Mouse (Mus musculus): ENCODE data around the gene Ldb1.
"Not testable (repeated sequence)": the region's sequence is repeated elsewhere in the genome, so short reads cannot be mapped to it uniquely, and the experiment has no call there.

Ldb1 gene

GRCm38 (mm10) chr19:46028747-46029320 lies 16.2 kb downstream of the Ldb1 start:
- DNase-seq (ENCODE audit: low spot score in 2 of 2): no peak

GRCm38 (mm10) chr19:46026567-46026966 lies 18.4 kb downstream of the Ldb1 start:
- no peak for DNase-seq (ENCODE audit: low spot score in 2 of 2)

GRCm38 (mm10) chr19:46024959-46025358 lies 20.1 kb downstream of the Ldb1 start:
- no peak for DNase-seq (ENCODE audit: low spot score in 2 of 2)

DNA sequence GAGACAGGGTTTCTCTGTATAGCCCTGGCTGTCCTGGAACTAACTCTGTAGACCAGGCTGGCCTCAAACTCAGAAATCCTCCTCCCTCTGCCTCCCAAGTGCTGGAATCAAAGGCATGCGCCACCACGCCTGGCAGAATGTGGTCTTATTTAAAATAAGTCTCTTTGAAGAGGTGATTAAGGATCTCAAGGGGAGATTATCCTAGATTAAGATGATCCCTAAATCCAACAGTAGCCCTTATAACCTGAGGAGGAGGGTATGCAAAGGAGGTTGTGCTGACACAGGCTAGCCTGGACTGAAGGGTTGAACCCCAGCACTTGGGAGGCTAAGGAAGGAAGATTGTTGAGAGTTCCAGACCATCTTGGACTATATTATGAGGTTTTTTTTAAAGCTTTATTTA lies 29.0 kb downstream of the Ldb1 start:
- no peak for DNase-seq (ENCODE audit: low spot score in 2 of 2)

DNA sequence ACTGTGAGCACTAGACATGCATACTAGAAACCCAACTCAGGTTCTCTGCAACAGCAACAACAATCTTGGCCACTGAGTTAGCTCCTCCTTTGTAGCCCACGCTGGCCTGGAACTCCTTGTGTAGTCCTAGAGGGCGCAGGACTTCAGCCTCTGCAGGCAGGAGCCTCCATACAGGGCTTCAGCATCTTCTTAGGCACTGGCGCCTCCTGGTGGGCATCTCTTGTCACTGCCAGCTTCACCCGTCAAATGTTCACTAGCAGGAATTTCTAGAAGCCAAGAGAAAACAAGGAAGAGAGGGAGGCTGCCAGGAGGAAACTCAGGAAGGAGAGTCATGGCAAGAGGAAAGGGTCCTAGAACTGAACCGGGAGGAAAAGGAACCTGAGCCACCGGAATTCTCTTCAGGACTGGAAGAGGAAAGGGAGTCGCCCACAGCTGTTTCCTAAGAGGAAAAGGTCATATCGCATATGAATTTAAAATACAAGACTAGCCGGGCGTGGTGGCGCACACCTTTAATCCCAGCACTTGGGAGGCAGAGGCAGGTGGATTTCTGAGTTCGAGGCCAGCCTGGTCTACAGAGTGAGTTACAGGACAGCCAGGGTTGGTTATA lies 30.3 kb downstream of the Ldb1 start:
- DNase-seq (ENCODE audit: low spot score in 2 of 2): peak; percentile 71 to 84

- no peak for DNase-seq (ENCODE audit: low spot score in 2 of 2)
Observed at GRCm38 (mm10) chr19:46005680-46006079, 39.3 kb downstream of the Ldb1 start.

GRCm38 (mm10) chr19:46004814-46005466 lies 40.1 kb downstream of the Ldb1 start:
- DNase-seq (ENCODE audit: low spot score in 2 of 2): no peak

DNA sequence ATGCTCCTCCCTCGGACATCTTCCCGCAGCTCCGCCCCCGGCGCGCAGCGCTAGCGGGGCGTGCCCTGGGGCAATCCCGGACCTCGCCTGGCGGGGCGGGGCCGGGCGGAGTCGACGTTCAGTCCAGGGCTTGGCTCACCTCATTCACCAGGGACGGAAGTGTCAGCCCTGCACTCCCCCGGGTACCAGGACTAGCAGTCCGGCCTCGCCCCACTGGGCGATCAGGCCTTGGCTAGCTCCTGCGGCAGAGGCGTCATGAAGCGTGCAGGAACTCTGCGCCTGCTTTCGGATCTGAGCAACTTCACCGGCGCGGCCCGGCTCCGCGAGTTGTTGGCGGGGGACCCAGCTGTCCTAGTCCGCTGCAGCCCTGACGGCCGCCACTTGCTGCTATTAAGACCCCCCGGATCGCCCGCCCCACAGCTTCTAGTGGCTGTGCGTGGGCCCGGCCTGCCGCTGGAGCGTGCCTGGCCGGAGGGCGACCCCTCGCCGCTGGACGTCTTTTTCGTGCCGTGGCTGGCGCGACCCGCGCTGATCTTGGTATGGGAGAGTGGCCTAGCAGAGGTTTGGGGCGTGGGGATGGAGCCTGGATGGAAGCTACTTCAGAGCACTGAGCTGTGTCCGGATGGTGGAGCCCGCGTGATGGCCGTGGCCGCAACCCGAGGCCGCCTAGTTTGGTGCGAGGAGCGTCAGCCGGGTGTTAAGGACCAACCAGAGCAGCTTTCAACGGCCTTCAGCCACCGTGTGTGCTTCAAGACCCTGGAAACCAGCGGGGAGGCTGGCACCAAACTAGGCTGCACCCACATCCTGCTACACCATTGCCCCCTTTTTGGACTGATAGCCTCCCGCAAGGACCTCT lies 41.4 kb downstream of the Ldb1 start, which contains the start of gene Hps6:
TSS of gene Hps6 (plus strand) at position 138 of the 856 bp plus-strand sequence.
- DNase-seq (ENCODE audit: low spot score in 2 of 2): peak; percentile 20 to 33

DNA sequence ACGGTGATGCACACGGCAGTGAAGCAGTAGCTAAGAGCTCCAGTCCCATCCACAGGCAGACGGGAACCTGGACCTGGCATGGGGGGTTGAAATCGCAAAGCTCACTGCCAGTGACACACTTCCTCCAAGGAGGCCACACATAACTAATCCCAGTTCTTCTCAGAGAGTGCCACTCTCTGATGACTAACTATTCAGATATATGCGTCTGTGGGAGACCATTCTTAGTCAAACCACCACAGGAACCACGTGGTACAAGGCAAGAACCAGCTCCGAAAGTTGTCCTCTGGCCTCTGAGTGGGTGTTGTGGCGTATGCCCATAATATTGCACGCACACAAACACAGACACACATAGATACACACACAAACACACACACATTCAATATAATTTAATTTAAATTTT lies 42.7 kb downstream of the Ldb1 start:
- no peak for DNase-seq (ENCODE audit: low spot score in 2 of 2)

DNA sequence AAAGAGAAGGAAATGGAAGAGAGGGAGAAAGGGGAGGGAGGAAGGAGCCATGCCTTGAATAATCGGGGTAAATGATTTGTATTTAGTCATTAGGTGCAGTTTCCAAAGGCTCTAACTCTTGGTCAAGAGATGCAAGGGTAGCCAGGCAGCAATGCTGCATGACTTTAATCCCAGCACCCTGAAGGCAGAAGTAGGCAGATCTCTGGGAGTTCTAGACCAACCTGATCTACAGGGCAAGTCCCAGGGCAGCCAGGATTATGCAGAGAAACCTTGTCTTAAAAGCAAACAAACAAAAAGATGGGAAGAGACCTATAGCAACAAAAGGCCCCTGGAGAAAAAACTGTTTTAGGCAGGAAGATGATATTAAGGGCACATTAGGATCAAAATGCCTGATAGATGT lies 45.6 kb downstream of the Ldb1 start:
- DNase-seq (ENCODE audit: low spot score in 2 of 2): no peak

GRCm38 (mm10) chr19:45998694-45999217 lies 46.3 kb downstream of the Ldb1 start:
- no peak for DNase-seq (ENCODE audit: low spot score in 2 of 2)

GRCm38 (mm10) chr19:45997785-45998693 lies 47.0 kb downstream of the Ldb1 start, which contains the start of gene Armh3:
TSS of gene Armh3 (minus strand) at chr19:45998488.
- peak; percentile 84 to 87 for DNase-seq (ENCODE audit: low spot score in 2 of 2)

DNA sequence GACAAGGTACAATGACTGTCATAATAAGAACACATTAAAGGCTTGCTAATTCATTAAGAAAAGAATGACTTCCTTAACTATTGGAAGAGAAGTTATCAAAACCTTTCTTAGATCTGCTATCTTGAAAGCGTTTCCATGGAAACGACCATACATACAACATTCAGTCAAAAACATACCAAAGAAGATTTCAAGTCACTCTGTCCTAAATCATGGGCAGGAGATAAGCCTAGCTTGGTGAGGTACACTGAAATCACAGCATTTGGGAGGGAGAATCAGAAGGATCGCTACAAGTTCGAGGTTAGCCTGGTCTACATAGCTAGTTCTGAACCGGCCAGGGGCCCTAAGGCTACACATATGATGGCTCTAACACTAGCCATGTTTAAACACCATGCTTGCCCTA lies 47.6 kb downstream of the Ldb1 start:
- DNase-seq (ENCODE audit: low spot score in 2 of 2): no peak

- DNase-seq (ENCODE audit: low spot score in 2 of 2): no peak
Observed at GRCm38 (mm10) chr19:45993981-45994737, 50.9 kb downstream of the Ldb1 start.

DNA sequence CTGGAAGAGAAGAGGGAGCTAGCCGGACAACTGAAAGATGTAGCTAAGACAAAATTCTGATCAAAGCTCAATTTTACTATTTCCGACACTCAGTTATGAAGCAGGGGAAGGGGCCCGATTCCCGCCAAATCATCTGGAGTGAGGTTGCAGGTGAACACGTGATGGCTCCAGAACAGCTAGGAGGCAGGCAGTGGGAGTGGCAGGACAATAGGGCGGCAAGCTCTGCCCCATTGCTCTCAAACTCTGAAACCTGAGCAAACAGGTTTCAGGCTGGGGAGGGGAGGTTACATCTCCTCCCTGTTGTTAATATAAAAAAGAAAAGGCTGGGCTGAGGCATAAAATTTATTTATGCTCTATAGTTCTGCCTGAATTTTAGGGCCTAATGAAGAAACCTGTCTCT lies 51.6 kb downstream of the Ldb1 start:
- DNase-seq (ENCODE audit: low spot score in 2 of 2): not testable (repeated sequence)

DNA sequence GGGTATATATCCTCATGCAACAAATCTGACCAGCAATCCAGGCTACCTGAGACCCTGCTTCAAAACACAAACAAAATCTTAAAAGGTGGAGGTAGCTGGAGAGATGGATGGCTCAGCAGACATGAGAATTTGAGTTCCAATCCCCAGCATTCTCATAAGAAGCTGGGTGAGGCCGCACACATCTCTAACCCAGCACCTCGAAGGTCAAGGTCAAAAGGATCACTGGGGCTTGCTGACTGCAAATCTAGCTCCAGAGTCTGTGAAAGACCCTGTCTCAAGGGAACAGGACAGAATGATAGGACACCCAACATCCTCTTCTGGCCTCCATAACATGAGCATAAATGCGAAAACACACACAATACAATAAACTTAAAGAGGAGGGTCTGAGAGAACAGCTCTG lies 53.8 kb downstream of the Ldb1 start:
- DNase-seq (ENCODE audit: low spot score in 2 of 2): no peak

- no peak for DNase-seq (ENCODE audit: low spot score in 2 of 2)
Observed at GRCm38 (mm10) chr19:45988238-45988637, 56.8 kb downstream of the Ldb1 start.

- no peak for DNase-seq (ENCODE audit: low spot score in 2 of 2)
Observed at GRCm38 (mm10) chr19:45984379-45984778, 60.6 kb downstream of the Ldb1 start.
